Mouse (Mus musculus) CD8-positive naive resting alpha-beta T cell, adult 57 days (primary cell): ENCODE measurements around the gene Trim56. TPM values are rescaled to one million over a fixed set of nuclear protein-coding genes. Genes with fewer than 3 reads are reported as not detected.

Experiments used
- total RNA-seq: library from RNA; stranded (reverse); gene quantifications from one replicate; pipeline ENCODE4 v1.2.4, GENCODE M21; 2023

The Trim56 gene
- total RNA-seq: 87.5 TPM

DNA sequence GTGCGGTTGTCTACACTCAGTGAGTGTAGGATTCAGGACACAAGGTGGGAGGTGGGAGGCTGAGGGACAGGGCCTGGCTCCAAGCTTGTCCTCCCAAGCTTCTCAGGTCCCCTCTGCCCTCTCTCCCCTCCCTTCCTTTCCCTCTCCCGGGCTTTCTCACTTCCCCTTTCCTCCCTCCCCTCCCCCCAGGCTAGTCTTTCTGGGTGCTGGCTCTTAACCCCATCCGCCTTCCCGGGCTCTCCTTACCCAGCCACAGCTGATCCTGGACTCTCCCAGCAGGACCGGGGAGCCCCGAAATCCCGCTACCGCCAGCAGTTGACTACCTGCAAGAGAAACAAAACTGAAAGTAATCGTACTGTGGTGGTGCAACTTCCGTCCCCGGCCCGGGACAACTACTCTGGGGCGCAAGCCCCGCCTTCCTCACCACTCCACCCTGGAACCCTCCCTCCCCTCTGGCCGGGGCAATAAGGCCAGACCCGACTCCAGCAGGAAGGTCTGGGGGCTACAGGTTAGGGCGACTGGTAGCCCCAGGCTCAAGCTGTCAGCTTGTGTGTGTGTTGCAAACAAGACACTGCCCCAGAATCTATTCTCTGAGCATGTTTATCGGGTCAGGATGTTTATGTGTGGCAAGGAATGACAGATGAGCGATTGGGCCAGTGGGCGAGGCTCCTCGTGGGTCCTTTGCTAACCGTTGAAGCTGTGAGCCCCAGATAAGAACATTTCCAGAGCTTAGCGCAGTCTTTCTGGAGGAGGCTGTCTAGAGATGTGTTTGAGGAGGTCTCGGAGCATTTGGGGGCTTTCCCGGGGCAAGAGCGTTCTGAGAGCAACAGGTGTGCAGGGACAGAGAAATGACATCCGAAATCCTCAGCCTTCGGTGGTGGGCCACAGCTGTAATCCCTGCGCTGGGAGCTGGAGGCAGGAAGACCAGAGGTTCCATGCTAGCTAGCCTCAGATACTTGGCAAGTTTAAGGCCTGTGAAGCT lies at the start of gene Trim56:
Gene Trim56, minus strand, starts transcription at position 344 of the 982 bp plus-strand sequence.

DNA sequence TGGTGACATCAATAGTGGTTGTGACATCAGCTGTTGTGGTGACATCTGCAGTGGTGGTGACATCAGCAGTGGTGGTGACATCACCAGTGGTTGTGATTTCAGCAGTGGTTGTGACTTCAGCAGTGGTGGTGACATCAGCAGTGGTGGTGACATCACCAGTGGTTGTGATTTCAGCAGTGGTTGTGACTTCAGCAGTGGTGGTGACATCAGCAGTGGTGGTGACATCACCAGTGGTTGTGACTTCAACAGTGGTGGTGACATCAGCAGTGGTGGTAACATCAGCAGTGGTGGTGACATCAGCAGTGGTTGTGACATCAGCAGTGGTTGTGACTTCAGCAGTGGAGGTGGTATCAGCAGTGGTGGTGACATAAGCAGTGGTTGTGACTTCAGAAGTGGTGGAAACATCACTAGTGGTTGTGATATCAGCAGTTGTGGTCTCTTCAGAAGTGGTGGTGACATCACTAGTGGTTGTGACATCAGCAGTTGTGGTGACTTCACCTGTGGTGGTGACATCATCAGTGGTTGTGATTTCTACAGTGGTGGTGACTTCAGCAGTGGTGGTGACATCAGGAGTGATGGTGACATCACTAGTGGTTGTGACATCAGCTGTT lies 33.4 kb upstream of the Trim56 start, which contains the start of gene Muc3:
Gene Muc3, minus strand, starts transcription at position 51 of the 611 bp plus-strand sequence.

DNA sequence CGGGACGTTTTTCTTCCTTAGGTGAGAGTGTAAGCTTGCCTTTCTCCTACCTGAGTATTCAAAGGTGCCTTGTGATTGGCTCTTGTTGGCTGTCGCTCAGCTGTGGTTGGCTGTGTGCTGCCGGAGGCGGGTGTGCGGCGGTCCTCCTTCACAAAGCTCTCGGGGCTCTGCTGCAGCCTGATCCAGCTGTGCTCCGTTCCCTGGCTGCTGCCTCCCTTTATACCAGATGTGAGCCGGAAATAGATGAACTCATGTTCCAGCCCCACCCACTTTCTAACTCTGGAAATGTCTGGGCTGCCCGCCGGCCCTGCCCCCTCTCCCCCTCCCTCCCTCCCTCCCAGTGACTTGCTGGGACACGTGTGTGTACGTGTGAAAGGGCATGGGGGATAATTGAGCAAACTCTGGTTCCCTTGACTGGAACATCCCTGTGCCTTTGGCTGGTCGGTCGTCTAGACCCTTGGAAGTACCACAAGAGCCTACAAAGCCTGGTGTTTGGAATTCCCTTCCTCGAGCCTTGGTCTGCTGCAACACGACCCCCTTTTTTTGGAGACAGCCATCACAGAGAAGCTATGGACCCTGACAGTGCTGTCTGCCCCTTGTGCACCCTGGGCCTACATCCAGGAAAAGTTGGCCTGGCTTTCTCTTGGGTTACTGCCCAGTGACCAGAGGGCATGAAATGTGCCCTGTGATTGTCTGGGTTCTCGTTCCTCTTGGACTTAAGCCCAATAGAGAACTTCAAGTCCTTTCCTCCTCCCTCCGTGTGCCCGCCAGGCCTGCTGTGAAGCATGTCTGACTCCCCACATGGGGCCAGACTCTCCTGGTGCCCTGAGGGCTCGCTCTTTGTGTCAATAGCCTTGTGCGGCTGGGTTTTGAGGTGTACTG lies 43.7 kb downstream of the Trim56 start, which contains the start of gene Serpine1:
Gene Serpine1, minus strand, starts transcription at position 190 of the 882 bp plus-strand sequence.

Other genes starting within 250 kb of the Trim56 start
- not detected for gene Col26a1, start 233.0 kb downstream of the Trim56 start, total RNA-seq
- gene Ift22, start 208.1 kb downstream of the Trim56 start, total RNA-seq: 3.7 TPM
- gene Fis1, start 162.9 kb downstream of the Trim56 start, total RNA-seq: 119 TPM
- 0.28 TPM for gene Cldn15, start 149.6 kb downstream of the Trim56 start, total RNA-seq
- gene Plod3, start 129.2 kb downstream of the Trim56 start, total RNA-seq: 13.6 TPM
- gene Znhit1, start 128.2 kb downstream of the Trim56 start, total RNA-seq: 22.6 TPM
- not detected for gene Vgf, start 89.8 kb downstream of the Trim56 start, total RNA-seq
- gene Ap1s1, start 70.1 kb downstream of the Trim56 start, total RNA-seq: 25.9 TPM
- not detected for gene Serpine1, start 43.9 kb downstream of the Trim56 start, total RNA-seq
- not detected for gene Muc3, start 33.1 kb upstream of the Trim56 start, total RNA-seq
- 3.5 TPM for gene Muc3a, start 96.2 kb upstream of the Trim56 start, total RNA-seq
- gene Ache, start 171.3 kb upstream of the Trim56 start, total RNA-seq: 0.80 TPM
- gene Ufsp1, start 178.4 kb upstream of the Trim56 start, total RNA-seq: 0.86 TPM
- gene Srrt, start 191.5 kb upstream of the Trim56 start, total RNA-seq: 437 TPM
- gene Trip6, start 198.2 kb upstream of the Trim56 start, total RNA-seq: 7.5 TPM
- gene Slc12a9, start 217.4 kb upstream of the Trim56 start, total RNA-seq: 16.9 TPM
- gene Ephb4, start 233.9 kb upstream of the Trim56 start, total RNA-seq: 0.21 TPM